In genomic region chr15:63724543-63725186, GRCm38 (mm10) we compare ENCODE assay signal across 26 mouse cellular contexts.
DNase-seq lines count a peak whose midpoint lies in the region; ATAC-seq lines count a peak whose summit lies in the region.
"Had no signal": no experiment of that assay in that cellular context is flagged by ENCODE, and none has a peak within 500 bp of the region (broad histone marks: within the 10 kb centered on the region; RNA-seq: fewer than 3 reads in every experiment).

No protein-coding gene starts in this region.

- peak; percentile 70 for ATAC-seq in liver, embryonic 12.5 days
- peak; percentile 51 for ATAC-seq in megakaryocyte progenitor cell, adult 5-6 weeks (replicated peaks; ENCODE audit: poor library complexity)
- ATAC-seq: forebrain, embryonic 14.5 days; inflammation-experienced regulatory T-cells, adult 6 months; midbrain, embryonic 13.5 days had no signal

- H3K4me3 ChIP-seq in liver, embryonic 12.5 days, result no peak overlapping the region
- H3K4me3 ChIP-seq: limb, embryonic 15.5 days; lung, embryonic 15.5 days; megakaryocyte, embryonic 14.5 days; midbrain, embryonic 13.5 days; neural tube, embryonic 13.5 days had no signal

- H3K9me3 ChIP-seq in liver, embryonic 12.5 days (replicated peaks), result no peaks in the 10 kb centered on the region
- H3K9me3 ChIP-seq: limb, embryonic 15.5 days; lung, embryonic 15.5 days; megakaryocyte, embryonic 14.5 days; midbrain, embryonic 13.5 days; neural tube, embryonic 13.5 days had no signal

- no peaks in the 10 kb centered on the region for H3K36me3 ChIP-seq in liver, embryonic 12.5 days
- H3K36me3 ChIP-seq: limb, embryonic 15.5 days; lung, embryonic 15.5 days; midbrain, embryonic 13.5 days; neural tube, embryonic 13.5 days had no signal

- H3K27me3 ChIP-seq in liver, embryonic 12.5 days (replicated peaks), result no peaks in the 10 kb centered on the region
- H3K27me3 ChIP-seq: limb, embryonic 15.5 days; lung, embryonic 15.5 days; megakaryocyte, embryonic 14.5 days; midbrain, embryonic 13.5 days; neural tube, embryonic 13.5 days had no signal

- no peak overlapping the region for H3K9ac ChIP-seq in liver, embryonic 12.5 days
- H3K9ac ChIP-seq: hindbrain, embryonic 14.5 days; limb, embryonic 15.5 days; lung, embryonic 15.5 days; midbrain, embryonic 13.5 days; neural tube, embryonic 13.5 days had no signal

- DNase-seq in heart, adult 11 months, result peak; percentile 6
- DNase-seq in heart, adult 18-20 months, result no peak
- peak; percentile 46 for DNase-seq in 416B (ENCODE audit: low read depth)
- no peak for DNase-seq in urinary bladder, adult 18-20 months (ENCODE audit: low spot score in 2 of 2)
- DNase-seq in urinary bladder, postnatal 25 days (ENCODE audit: low spot score), result no peak
- DNase-seq: adrenal gland, postnatal 25 days; cerebellum, adult 18-20 months; cerebellum, postnatal 10 days; gastrocnemius, postnatal 14 days; heart, postnatal 36 days; kidney, adult 2 months; kidney, postnatal 36 days; lung, postnatal 36 days; thymus, adult 2 months; thymus, postnatal 4 days had no signal

- H3K4me1 ChIP-seq in liver, embryonic 12.5 days, result peaks cover 56% of the 10 kb centered on the region
- H3K4me1 ChIP-seq: midbrain, embryonic 13.5 days; neural tube, embryonic 13.5 days had no signal

- H3K4me2 ChIP-seq in liver, embryonic 12.5 days, result no peak overlapping the region
- H3K4me2 ChIP-seq: heart, embryonic 11.5 days; hindbrain, embryonic 14.5 days; limb, embryonic 15.5 days; lung, embryonic 15.5 days; midbrain, embryonic 13.5 days; neural tube, embryonic 13.5 days had no signal

- WGBS in liver, embryonic 12.5 days (ENCODE audit: insufficient replicate concordance), result 65% methylated on average over 5 of the region's 5 CpGs

- H3K27ac ChIP-seq in liver, embryonic 12.5 days, result no peak overlapping the region
- H3K27ac ChIP-seq: hindbrain, embryonic 14.5 days; limb, embryonic 15.5 days; lung, embryonic 15.5 days; midbrain, embryonic 13.5 days; neural tube, embryonic 13.5 days had no signal

Comparison
In these comparisons a context has a peak if more than half of its experiments do, and no peak if none do; other contexts are left out.
1. DNase-seq: peak in heart, adult 11 months (single experiment) and 416B (single experiment); none in heart, adult 18-20 months (0 of 2), urinary bladder, adult 18-20 months (0 of 2) and urinary bladder, postnatal 25 days (single experiment).